Mouse (Mus musculus) midbrain, embryonic 14.5 days (tissue): Measurements from ENCODE around the gene Gipc3. TPM values are rescaled to one million over a fixed set of nuclear protein-coding genes. Genes with fewer than 3 reads are reported as not detected.

Source experiments
- ATAC-seq: fragments of 200-750 bp; cut with Nextera tagmentation; 2 replicates; pipeline ENCODE4 v1.8.0; 2017; ENCODE audit warnings: moderate number of reproducible peaks, moderate library complexity; ENCODE audit not compliant: low FRiP score, low TSS enrichment
- DNase-seq: peaks from one replicate; pipeline ENCODE4 v3.0.0-alpha.2; 2015
- H3K27ac ChIP-seq: fragments of 300-500 bp; sonication (generic); replicated peaks from 2 replicates; pipeline ENCODE4 v1.5.1; 2014; ENCODE audit warnings: mild to moderate bottlenecking, low read depth, low read length, moderate library complexity
- H3K27me3 ChIP-seq: fragments of 300-500 bp; sonication (generic); 2 replicates; pipeline ENCODE4 v1.6.1; 2014; ENCODE audit warnings: low read length, control low read depth, mixed read lengths; ENCODE audit not compliant: control insufficient read depth, insufficient read depth
- H3K36me3 ChIP-seq: fragments of 300-500 bp; sonication (generic); 2 replicates; pipeline ENCODE4 v1.6.1; 2014; ENCODE audit warnings: low read length, control low read depth; ENCODE audit not compliant: control insufficient read depth, insufficient read depth
- H3K4me1 ChIP-seq: fragments of 300-500 bp; sonication (generic); 2 replicates; pipeline ENCODE4 v1.6.1; 2014; ENCODE audit warnings: mild to moderate bottlenecking, antibody characterized with exemption, low read length, control low read depth; ENCODE audit not compliant: control insufficient read depth, insufficient read depth
- H3K4me2 ChIP-seq: fragments of 300-500 bp; sonication (generic); 2 replicates; pipeline ENCODE4 v1.6.1; 2014; ENCODE audit warnings: mild to moderate bottlenecking, low read length, moderate library complexity
- H3K4me3 ChIP-seq: fragments of 300-500 bp; sonication (generic); replicated peaks from 2 replicates; pipeline ENCODE4 v1.5.1; 2014; ENCODE audit warnings: low read depth, low read length
- H3K9ac ChIP-seq: fragments of 300-500 bp; sonication (generic); replicated peaks from 2 replicates; pipeline ENCODE4 v1.6.1; 2014; ENCODE audit warnings: mild to moderate bottlenecking, low read length, moderate library complexity
- H3K9me3 ChIP-seq: fragments of 300-500 bp; sonication (generic); 2 replicates; pipeline ENCODE4 v1.6.1; 2016; ENCODE audit warnings: low read length, control low read depth, mixed read lengths; ENCODE audit not compliant: control insufficient read depth
- WGBS: fragments of 180-500 bp; shearing (Covaris S2); extraction: QIAGEN DNeasy Blood & Tissue Kit; methylation state at CpG from one replicate; pipeline ENCODE4 v1.1.7; 2014; 5-methylcytosine and 5-hydroxymethylcytosine counted together
- polyA plus RNA-seq: library from polyadenylated mRNA; unstranded; fragments of >200 nt; fragmentation: Nextera tagmentation; extraction: Ambion mirVana; gene quantifications from 2 replicates; pipeline ENCODE4 v1.2.1, GENCODE M21; 2014

Gene Gipc3
- polyA plus RNA-seq, 1 experiment from 2014 or later = not detected

DNA sequence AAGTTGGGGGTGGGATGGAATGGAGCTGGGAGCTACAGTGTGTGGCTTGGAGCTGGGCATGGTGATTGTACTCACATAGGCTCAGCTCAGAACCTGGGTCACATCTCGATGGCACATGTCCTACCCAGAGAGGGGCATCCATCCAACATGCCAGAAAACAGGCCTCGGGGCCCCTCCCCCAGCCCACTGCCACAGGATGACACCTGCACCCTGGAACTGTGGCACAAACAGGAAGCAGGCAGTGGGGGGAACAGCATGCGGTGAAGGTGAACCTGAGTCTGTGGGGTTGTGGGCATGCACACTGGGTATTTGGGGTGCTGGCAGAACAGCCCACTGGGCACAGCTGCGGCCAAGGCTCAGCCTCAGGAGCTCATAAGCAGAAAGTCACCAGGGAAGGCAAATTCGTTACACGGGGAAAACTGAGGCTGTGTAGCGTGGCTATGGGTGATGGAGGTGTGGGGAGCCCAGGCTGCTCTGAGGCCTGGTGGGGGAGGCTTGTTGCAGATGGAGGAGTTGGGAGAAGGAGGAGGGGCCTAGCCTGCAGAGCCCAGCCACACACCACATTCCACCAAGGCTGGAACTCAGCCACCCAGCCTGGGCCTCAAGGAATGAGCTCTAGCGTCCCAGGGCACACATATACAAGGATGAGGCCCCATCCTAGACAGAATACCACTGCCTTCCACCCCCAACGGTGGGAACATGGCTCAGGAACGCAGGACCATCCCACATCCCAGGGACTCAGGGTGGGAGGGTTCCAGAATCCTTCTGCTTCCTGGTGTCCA lies 13.7 kb downstream of the Gipc3 start:
- ATAC-seq = no peak
- Histone ChIP-seq H3K4me1 (no peaks in the 10 kb centered on the region), H3K4me2 (no peak overlapping the region), H3K27me3 (peaks cover 10% of the 10 kb centered on the region; the same call in 1 of the 2 replicates), H3K9ac (no peak overlapping the region; the same call in 1 of the 2 replicates), H3K4me3 (no peak overlapping the region), H3K27ac (no peak overlapping the region), H3K36me3 (peaks cover 37% of the 10 kb centered on the region), H3K9me3 (no peaks in the 10 kb centered on the region)
- WGBS = 77% methylated on average over 10 of the region's 10 CpGs
- DNase-seq = no peak

DNA sequence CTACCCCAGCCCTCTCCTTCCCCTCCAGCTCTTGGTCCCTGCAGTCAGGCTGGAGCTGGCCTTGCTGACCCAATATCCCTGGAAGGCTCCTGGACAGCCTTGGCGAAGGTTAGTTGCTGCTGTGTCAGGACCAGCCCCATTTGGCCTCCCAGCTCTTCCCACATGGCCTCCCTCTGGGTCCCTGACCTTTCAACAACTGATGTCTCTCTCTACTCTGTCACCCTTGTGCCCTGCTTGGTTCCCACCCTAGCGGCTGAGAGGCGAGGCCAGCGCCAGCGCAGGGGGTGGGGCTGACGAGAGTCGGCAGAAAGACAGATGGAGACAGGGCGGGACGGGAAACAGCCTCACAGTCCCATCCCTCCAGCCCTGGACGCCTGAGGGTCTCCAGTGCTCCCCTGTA lies 14.7 kb downstream of the Gipc3 start, which contains the start of gene Tbxa2r:
Gene Tbxa2r (plus strand): TSS at position 346 of the 400 bp plus-strand sequence.
- Histone ChIP-seq H3K27me3 (peaks cover 8% of the 10 kb centered on the region; the same call in 1 of the 2 replicates), H3K27ac (no peak within 1 kb of the TSS; the same call in 1 of the 2 replicates), H3K4me3 (no peak within 1 kb of the TSS), H3K4me2 (no peak within 1 kb of the TSS), H3K4me1 (no peaks in the 10 kb centered on the region), H3K9ac (no peak within 1 kb of the TSS; the same call in 1 of the 2 replicates), H3K36me3 (peaks cover 47% of the 10 kb centered on the region), H3K9me3 (no peaks in the 10 kb centered on the region)
- DNase-seq = no peak
- ATAC-seq = no peak
- whole genome bisulfite sequencing = 18% methylated on average over 10 of the region's 10 CpGs

DNA sequence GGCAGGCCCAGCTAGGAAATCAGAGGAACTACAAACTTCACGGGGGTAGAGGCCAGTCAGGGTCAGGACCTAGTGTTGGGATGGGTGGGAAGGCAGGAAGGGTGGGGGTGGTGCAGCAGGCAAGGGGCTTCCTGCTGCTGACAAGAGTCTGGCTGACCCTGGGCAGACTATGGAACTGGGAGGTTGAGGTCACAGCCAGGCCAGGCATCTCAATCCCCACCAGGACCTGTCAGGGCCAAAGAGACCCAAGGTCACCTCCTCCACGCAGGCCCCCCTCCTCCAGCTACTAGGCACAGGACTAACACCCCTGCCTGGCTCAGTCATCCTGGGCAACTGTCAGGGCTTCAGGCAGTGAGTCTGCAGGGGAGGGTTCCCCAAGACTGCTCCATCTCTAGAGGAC lies 15.1 kb downstream of the Gipc3 start:
- Histone ChIP-seq H3K9me3 (no peaks in the 10 kb centered on the region), H3K27ac (no peak overlapping the region), H3K4me3 (no peak overlapping the region), H3K27me3 (peaks cover 4% of the 10 kb centered on the region; the same call in 1 of the 2 replicates), H3K9ac (no peak overlapping the region), H3K4me2 (no peak overlapping the region), H3K36me3 (peaks cover 52% of the 10 kb centered on the region), H3K4me1 (no peaks in the 10 kb centered on the region)
- ATAC-seq (no peak), DNase-seq (no peak)
- 62% methylated on average over 2 of the region's 2 CpGs for WGBS

DNA sequence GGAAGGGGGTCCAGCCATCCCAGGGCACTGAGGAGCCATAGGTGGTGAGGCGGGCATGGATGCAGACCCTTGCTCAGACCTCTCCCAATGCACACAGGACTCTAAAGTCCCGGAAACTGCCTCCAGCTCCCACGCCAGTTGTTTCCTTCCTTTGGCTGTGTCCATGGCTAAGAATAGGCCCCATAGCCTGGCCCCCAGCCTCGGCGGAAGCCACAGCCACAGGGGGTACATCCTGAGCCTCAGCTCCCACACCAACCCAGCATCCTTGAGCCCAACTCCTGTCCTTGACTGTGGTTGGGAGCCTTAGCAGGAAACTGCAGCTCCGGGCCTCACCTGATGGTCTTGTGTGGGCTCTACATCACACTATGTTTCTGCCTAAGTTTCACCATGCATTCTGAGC lies 16.2 kb downstream of the Gipc3 start:
- WGBS = 80% methylated on average over 6 of the region's 6 CpGs
- ATAC-seq = no peak

DNA sequence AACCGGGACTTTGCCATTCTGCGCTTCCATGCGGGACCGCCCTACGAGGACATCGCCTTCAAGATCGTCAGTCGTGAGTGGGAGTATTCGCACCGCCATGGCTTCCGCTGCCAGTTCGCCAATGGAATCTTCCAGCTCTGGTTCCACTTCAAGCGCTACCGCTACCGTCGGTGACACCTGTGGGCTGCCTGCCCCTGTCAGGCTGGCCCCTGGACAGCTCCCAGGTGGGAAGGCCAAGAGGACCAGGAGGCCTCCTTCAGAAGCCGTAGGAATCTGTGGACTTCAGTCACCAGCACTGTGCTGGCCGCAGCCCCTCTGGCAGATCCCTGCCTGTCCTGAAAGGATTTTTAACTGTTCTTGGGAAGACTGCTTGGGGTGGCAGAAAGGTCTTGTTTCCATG lies 17.3 kb downstream of the Gipc3 start:
- ATAC-seq = no peak
- Histone ChIP-seq H3K27ac (no peak overlapping the region), H3K4me1 (peaks cover 8% of the 10 kb centered on the region), H3K9me3 (no peaks in the 10 kb centered on the region), H3K36me3 (peaks cover 58% of the 10 kb centered on the region), H3K27me3 (no peaks in the 10 kb centered on the region), H3K9ac (no peak overlapping the region), H3K4me2 (no peak overlapping the region), H3K4me3 (no peak overlapping the region)
- WGBS = 96% methylated on average over 18 of the region's 18 CpGs
- DNase-seq = no peak

More for the DNA sequence above, 16.2 kb downstream of the Gipc3 start:
- Histone ChIP-seq H3K4me2 (no peak overlapping the region), H3K27me3 (no peaks in the 10 kb centered on the region), H3K9me3 (no peaks in the 10 kb centered on the region), H3K36me3 (peaks cover 58% of the 10 kb centered on the region), H3K9ac (no peak overlapping the region), H3K4me3 (no peak overlapping the region), H3K4me1 (peaks cover 3% of the 10 kb centered on the region), H3K27ac (no peak overlapping the region)
- DNase-seq = no peak

DNA sequence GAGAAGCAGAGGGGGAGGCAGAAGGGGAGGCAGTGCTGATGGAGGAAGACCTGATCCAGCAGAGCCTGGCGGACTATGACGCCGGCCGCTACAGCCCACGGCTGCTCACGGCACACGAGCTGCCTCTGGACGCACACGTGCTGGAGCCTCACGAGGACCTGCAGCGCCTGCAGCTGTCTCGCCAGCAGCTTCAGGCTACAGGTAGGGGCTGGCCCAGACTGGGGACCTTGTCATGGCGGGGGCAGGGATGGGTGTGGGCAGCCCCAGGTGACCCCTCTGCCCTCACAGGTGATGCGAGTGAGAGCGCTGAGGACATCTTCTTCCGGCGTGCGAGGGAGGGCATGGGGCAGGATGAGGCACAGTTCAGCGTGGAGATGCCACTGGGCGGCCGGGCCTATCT lies 17.9 kb downstream of the Gipc3 start:
- no peaks in the 10 kb centered on the region for H3K9me3 ChIP-seq
- 94% methylated on average over 21 of the region's 21 CpGs for WGBS
- H3K9ac ChIP-seq = no peak overlapping the region
- no peak for DNase-seq
- H3K36me3 ChIP-seq = peaks cover 58% of the 10 kb centered on the region
- no peak overlapping the region for H3K27ac ChIP-seq
- H3K4me3 ChIP-seq = no peak overlapping the region
- peaks cover 8% of the 10 kb centered on the region for H3K4me1 ChIP-seq
- H3K27me3 ChIP-seq = no peaks in the 10 kb centered on the region
- ATAC-seq = no peak
- H3K4me2 ChIP-seq = no peak overlapping the region

DNA sequence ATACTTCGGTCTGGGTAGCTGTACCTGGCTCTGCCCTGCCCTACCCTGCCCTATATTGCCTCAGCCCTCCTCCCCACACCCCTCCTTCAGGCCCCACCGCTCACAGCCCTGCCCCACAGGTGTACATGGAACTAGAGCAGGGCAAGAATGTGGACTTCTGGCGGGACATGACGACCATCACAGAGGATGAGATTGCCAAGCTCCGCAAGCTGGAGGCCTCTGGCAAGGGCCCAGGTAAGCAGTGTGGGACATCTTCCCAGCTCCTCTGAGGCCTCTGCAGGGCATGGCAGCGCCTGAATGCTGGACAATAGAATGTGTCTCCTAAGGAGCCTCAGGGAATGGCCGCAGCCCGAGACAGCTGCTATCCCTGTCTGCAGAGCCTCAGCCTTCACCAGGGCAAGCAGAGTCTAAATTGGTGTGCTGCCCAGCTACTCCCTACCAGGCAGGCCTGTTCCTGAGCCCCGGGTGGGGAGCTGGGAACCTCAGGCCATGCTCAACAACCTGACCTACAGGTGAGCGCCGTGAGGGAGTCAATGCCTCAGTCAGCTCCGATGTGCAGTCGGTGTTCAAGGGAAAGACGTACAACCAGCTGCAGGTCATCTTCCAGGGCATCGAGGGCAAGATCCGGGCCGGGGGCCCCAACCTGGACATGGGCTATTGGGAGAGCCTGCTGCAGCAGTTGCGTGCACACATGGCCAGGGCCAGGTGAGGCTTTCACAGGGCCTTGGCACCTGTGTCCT lies 19.1 kb downstream of the Gipc3 start:
- no peaks in the 10 kb centered on the region for H3K27me3 ChIP-seq
- no peak overlapping the region for H3K9ac ChIP-seq
- WGBS = 94% methylated on average over 18 of the region's 18 CpGs
- no peaks in the 10 kb centered on the region for H3K9me3 ChIP-seq
- H3K36me3 ChIP-seq = peaks cover 58% of the 10 kb centered on the region
- H3K4me3 ChIP-seq = no peak overlapping the region
- H3K4me2 ChIP-seq = no peak overlapping the region
- H3K27ac ChIP-seq = no peak overlapping the region
- DNase-seq (no peak), ATAC-seq (no peak)
- peaks cover 15% of the 10 kb centered on the region for H3K4me1 ChIP-seq

DNA sequence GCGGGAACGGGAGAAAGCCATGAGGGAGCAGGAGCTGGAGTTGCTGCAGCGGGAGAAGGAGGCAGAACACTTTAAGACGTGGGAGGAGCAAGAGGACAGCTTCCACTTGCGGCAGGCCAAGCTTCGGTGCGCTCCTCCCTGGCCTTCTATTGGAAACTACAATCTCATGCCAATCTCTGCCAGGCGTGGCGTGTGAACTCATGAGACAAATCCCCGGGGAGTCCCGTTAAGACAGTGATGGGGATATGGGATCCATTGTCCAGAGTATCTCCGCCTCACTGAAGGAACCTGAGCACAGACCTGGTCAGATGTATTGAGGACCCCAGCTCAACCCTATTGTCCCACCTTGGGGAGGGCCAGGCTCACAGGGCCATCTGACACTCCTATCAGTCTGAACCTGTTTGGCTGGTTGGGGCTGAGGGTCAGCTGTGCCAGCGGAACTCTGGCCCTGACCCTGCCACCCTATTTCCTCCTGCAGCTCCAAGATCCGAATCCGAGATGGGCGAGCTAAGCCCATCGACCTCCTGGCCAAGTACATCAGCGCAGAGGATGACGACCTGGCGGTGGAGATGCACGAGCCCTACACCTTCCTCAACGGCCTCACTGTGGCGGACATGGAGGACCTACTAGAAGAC lies 19.8 kb downstream of the Gipc3 start:
- Histone ChIP-seq H3K27me3 (no peaks in the 10 kb centered on the region), H3K4me3 (no peak overlapping the region), H3K9me3 (no peaks in the 10 kb centered on the region), H3K9ac (no peak overlapping the region), H3K4me1 (peaks cover 15% of the 10 kb centered on the region), H3K36me3 (peaks cover 60% of the 10 kb centered on the region), H3K27ac (no peak overlapping the region), H3K4me2 (no peak overlapping the region)
- WGBS = 92% methylated on average over 23 of the region's 23 CpGs
- DNase-seq (no peak), ATAC-seq (no peak)
